ENCODE assay signal across 9 mouse cellular contexts in the genomic region with DNA sequence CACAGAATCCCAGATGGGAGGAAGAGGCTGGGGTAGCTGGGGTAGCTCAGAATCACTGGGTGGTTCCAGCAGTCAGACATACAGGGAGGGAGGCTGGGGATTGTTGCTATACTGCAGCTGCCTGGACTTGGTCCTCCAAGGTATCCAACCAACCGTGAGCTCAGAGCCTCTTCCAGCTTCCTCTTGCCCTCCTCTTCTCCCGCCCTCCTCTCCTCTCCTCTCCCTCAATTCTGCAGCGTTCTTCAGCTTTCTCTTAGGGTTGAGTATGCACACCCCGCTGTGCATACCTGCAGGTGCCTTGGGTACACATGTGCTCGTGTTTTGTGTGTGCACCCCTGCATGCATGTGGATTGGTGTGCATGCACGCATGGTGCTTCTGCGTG.
A peak's percentile ranks its signal among the peaks of the same experiment; 100 is the strongest.
DNase-seq lines count a peak whose midpoint lies in the region; ATAC-seq and TF ChIP-seq lines count a peak whose summit lies in the region.
"Had no signal": no experiment of that assay in that cellular context is flagged by ENCODE, and none has a peak within 500 bp of the region (broad histone marks: within the 10 kb centered on the region; RNA-seq: fewer than 3 reads in every experiment).

No protein-coding gene starts in this region.

- H3K27ac ChIP-seq in left cerebral cortex, adult 2 months: peak overlapping the region; percentile 99
- H3K27ac ChIP-seq in forebrain, embryonic 10.5 days: peak overlapping the region; percentile 83
- peak overlapping the region; percentile 89 for H3K27ac ChIP-seq in intestine, embryonic 15.5 days
- peak overlapping the region; percentile 87 for H3K27ac ChIP-seq in neural tube, embryonic 12.5 days

- intact Hi-C loops in left cerebral cortex, adult 2 months (cut with DNase I): loop anchor here (2.0 kb wide), 2 partner anchors 16 to 18 kb away; no protein-coding TSS in a partner anchor

- peak overlapping the region; percentile 68 for H3K4me2 ChIP-seq in intestine, embryonic 15.5 days (replicated peaks)
- peak overlapping the region; percentile 66 for H3K4me2 ChIP-seq in neural tube, embryonic 12.5 days (replicated peaks)

- H3K36me3 ChIP-seq in forebrain, embryonic 10.5 days (replicated peaks): no peaks in the 10 kb centered on the region
- H3K36me3 ChIP-seq in intestine, embryonic 15.5 days: no peaks in the 10 kb centered on the region
- no peaks in the 10 kb centered on the region; the same call in 1 of the 2 replicates for H3K36me3 ChIP-seq in neural tube, embryonic 12.5 days

- peaks cover 34% of the 10 kb centered on the region for H3K4me1 ChIP-seq in forebrain, embryonic 10.5 days
- peaks cover 20% of the 10 kb centered on the region for H3K4me1 ChIP-seq in intestine, embryonic 15.5 days (replicated peaks)
- peaks cover 24% of the 10 kb centered on the region for H3K4me1 ChIP-seq in neural tube, embryonic 12.5 days

- no peak for TF ChIP-seq CTCF in left cerebral cortex, adult 2 months (IDR thresholded peaks at IDR 0.05)

- no peak for DNase-seq in left cerebral cortex, adult 2 months (ENCODE audit: extremely low spot score in 1 of 2, low spot score in 2 of 2)
- DNase-seq in left cerebral cortex, adult 11 months (ENCODE audit: low spot score): no peak
- DNase-seq in forebrain, embryonic 10.5 days (ENCODE audit: extremely low spot score, low spot score): no peak
- no peak for DNase-seq in layer of hippocampus, postnatal 14 days (ENCODE audit: low spot score in 2 of 2)
- DNase-seq in cerebellum, adult 11 months: no peak
- DNase-seq: thymus, postnatal 36 days had no signal

- 2% methylated on average over 7 of the region's 7 CpGs for WGBS in forebrain, embryonic 10.5 days
- WGBS in intestine, embryonic 15.5 days: 11% methylated on average over 7 of the region's 7 CpGs
- WGBS in neural tube, embryonic 12.5 days: 4% methylated on average over 7 of the region's 7 CpGs

- peak overlapping the region; percentile 44 for H3K4me3 ChIP-seq in left cerebral cortex, adult 2 months
- peak overlapping the region; percentile 52 for H3K4me3 ChIP-seq in forebrain, embryonic 10.5 days
- H3K4me3 ChIP-seq in intestine, embryonic 15.5 days (replicated peaks): peak overlapping the region; percentile 19
- H3K4me3 ChIP-seq in neural tube, embryonic 12.5 days: peak overlapping the region; percentile 28

- peak; percentile 42 for ATAC-seq in intestine, embryonic 15.5 days
- 0 out of 2 replicates have a peak, but pooled peaks have one; percentile 46 for ATAC-seq in neural tube, embryonic 12.5 days (ENCODE audit: low FRiP score, low read depth)
- no peak for ATAC-seq in erythroblast, adult 5-6 weeks (replicated peaks; ENCODE audit: low FRiP score, poor library complexity, severe bottlenecking)

- peak overlapping the region; percentile 50; the same call in 1 of the 2 replicates for H3K9ac ChIP-seq in intestine, embryonic 15.5 days
- peak overlapping the region; percentile 67; the same call in 1 of the 2 replicates for H3K9ac ChIP-seq in neural tube, embryonic 12.5 days

- peaks cover 37% of the 10 kb centered on the region for H3K27me3 ChIP-seq in forebrain, embryonic 10.5 days (ENCODE audit: poor library complexity, severe bottlenecking)
- H3K27me3 ChIP-seq in intestine, embryonic 15.5 days (replicated peaks): no peaks in the 10 kb centered on the region
- peaks cover 11% of the 10 kb centered on the region; the same call in 1 of the 2 replicates for H3K27me3 ChIP-seq in neural tube, embryonic 12.5 days (replicated peaks)

- peaks cover 22% of the 10 kb centered on the region for H3K9me3 ChIP-seq in forebrain, embryonic 10.5 days
- no peaks in the 10 kb centered on the region for H3K9me3 ChIP-seq in intestine, embryonic 15.5 days
- peaks cover 11% of the 10 kb centered on the region; the same call in 1 of the 2 replicates for H3K9me3 ChIP-seq in neural tube, embryonic 12.5 days
